Mouse (Mus musculus) intestine, embryonic 15.5 days (tissue): ENCODE measurements at regions not wholly inside any gene's neighbourhood (a gene's known extent, or its start where the extent isn't known, plus 50 kb on each side); places are given as distances from the start of the nearest gene placed in this dataset.

Source experiments
- ATAC-seq: fragments of 200-750 bp; cut with Nextera tagmentation; 2 replicates; pipeline ENCODE4 v1.8.0; 2017; ENCODE audit warnings: moderate TSS enrichment, moderate library complexity
- H3K27ac ChIP-seq: fragments of 300-500 bp; sonication (generic); 2 replicates; pipeline ENCODE4 v1.5.1; 2015; ENCODE audit warnings: mild to moderate bottlenecking, inconsistent platforms
- H3K27me3 ChIP-seq: fragments of 300-500 bp; sonication (generic); replicated peaks from 2 replicates; pipeline ENCODE4 v1.6.1; 2015; ENCODE audit warnings: inconsistent platforms
- H3K36me3 ChIP-seq: fragments of 300-500 bp; sonication (generic); 2 replicates; pipeline ENCODE4 v1.6.1; 2015; ENCODE audit warnings: inconsistent platforms
- H3K4me1 ChIP-seq: fragments of 300-500 bp; sonication (generic); replicated peaks from 2 replicates; pipeline ENCODE4 v1.6.1; 2015; ENCODE audit warnings: inconsistent platforms
- H3K4me2 ChIP-seq: fragments of 300-500 bp; sonication (generic); replicated peaks from 2 replicates; pipeline ENCODE4 v1.6.1; 2015; ENCODE audit warnings: mild to moderate bottlenecking, inconsistent platforms
- H3K4me3 ChIP-seq: fragments of 300-500 bp; sonication (generic); replicated peaks from 2 replicates; pipeline ENCODE4 v1.5.1; 2015; ENCODE audit warnings: inconsistent platforms
- H3K9ac ChIP-seq: fragments of 300-500 bp; sonication (generic); 2 replicates; pipeline ENCODE4 v1.6.1; 2015; ENCODE audit warnings: inconsistent platforms
- H3K9me3 ChIP-seq: fragments of 300-500 bp; sonication (generic); 2 replicates; pipeline ENCODE4 v1.6.1; 2016; ENCODE audit warnings: inconsistent platforms
- WGBS: fragments of 180-500 bp; shearing (Covaris S2); methylation state at CpG from one replicate; pipeline ENCODE4 v1.1.7; 2015; 5-methylcytosine and 5-hydroxymethylcytosine counted together

DNA sequence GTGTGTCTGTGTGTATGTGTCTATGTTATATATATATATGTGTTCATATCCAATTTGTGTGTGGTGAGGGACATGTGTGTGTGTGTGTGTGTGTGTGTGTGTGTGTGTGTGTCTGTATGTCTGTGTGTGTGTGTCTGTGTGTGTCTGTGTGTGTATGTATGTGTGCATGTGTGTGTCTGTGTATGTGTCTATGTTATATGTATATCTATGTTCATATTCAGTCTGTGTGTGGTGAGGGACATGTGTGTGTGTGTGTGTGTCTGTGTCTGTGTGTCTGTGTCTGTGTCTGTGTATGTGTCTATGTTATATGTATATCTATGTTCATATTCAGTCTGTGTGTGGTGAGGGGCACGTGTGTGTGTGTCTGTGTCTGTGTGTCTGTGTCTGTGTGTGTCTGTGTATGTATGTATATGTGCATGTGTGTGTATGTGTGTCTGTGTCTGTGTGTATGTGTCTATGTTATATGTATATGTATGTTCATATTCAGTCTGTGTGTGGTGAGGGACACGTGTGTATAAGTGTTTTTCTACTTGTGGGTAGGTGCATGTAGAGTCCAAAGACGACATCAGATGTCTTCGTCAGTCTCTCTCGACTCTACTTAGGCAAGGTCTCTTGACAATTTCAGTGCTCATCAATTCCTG lies 370.5 kb upstream of the Slc7a11 start:
- Histone ChIP-seq H3K9me3 (no peaks in the 10 kb centered on the region), H3K9ac (no peak overlapping the region), H3K27me3 (no peaks in the 10 kb centered on the region), H3K4me3 (no peak overlapping the region), H3K4me1 (no peaks in the 10 kb centered on the region), H3K4me2 (no peak overlapping the region), H3K27ac (no peak overlapping the region), H3K36me3 (no peaks in the 10 kb centered on the region)
- WGBS = 84% methylated on average over 5 of the region's 5 CpGs
- no peak for ATAC-seq

- H3K27me3 ChIP-seq = no peaks in the 10 kb centered on the region
- no peak overlapping the region for H3K4me3 ChIP-seq
- H3K4me1 ChIP-seq = no peaks in the 10 kb centered on the region
- ATAC-seq = no peak
- H3K9me3 ChIP-seq = no peaks in the 10 kb centered on the region
- H3K36me3 ChIP-seq = no peaks in the 10 kb centered on the region
- H3K9ac ChIP-seq = no peak overlapping the region
- WGBS = 81% methylated on average over 10 of the region's 10 CpGs
- no peak overlapping the region for H3K27ac ChIP-seq
- no peak overlapping the region for H3K4me2 ChIP-seq
Observed at GRCm38 (mm10) chr3:50815716-50816115, 372.3 kb upstream of the Slc7a11 start.

DNA sequence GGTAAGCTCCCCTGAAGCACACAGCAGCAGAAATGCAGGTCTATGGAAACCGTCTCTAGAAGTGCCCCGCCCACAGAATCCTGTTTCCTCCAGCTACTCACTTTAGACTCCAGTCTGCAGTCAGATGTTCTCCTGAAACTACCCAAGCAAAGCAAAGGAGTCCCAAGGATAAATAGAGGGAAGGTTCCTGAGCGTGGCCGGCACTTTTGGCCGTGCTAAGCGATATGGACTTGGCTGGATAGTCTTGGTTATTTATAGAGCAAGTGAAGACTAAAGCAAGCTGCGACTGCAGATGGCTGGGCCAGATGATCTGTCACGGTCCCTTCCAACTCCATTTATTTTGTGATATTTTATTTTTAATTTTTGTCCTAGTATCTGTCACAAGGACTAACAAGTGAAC lies 373.1 kb upstream of the Slc7a11 start:
- no peaks in the 10 kb centered on the region for H3K9me3 ChIP-seq
- H3K27me3 ChIP-seq = no peaks in the 10 kb centered on the region
- no peak overlapping the region for H3K9ac ChIP-seq
- H3K4me2 ChIP-seq = no peak overlapping the region
- H3K4me3 ChIP-seq = no peak overlapping the region
- H3K36me3 ChIP-seq = no peaks in the 10 kb centered on the region
- WGBS = 67% methylated on average over 8 of the region's 8 CpGs
- H3K4me1 ChIP-seq = no peaks in the 10 kb centered on the region
- ATAC-seq = no peak
- no peak overlapping the region for H3K27ac ChIP-seq

DNA sequence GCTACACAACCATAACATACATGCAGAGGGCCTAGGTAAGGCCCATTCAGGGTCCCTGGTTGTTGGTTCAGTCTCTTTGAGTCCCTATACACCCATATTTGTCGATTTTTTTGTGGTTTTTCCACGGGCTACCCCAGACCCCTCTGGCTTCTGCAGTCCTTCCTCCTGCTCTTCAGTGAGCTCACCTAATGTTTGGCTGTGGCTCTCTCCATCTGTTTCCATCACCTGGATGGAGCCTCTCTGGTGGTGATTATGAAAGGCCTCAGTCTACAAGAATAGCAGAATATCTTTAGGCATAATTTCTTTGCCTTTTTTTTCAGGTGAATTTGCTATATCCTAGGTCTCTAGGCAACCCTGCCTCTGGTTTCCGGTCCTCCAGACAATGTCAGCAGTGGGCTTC lies 373.9 kb upstream of the Slc7a11 start:
- WGBS = 75% methylated on average over 3 of the region's 3 CpGs

DNA sequence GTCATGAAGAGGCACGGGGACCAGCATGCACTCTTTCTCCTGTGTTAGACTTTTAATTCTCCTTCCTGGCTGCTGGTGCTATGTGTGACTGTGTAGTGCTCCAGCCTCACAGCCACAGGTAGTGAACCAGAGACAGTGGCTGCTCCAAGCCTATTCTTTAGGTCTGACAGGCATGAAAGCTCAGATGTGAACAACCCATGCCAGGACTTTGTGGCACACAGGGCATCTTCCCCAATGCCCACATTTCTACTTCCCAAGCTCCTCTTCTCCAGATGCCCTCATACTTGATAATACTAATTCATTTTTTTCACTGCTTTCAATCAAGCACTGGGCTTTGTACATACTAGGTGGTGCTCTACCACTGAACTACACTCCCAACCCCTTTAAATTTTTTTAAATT lies 377.4 kb upstream of the Slc7a11 start:
- Histone ChIP-seq H3K27ac (no peak overlapping the region), H3K9ac (no peak overlapping the region), H3K9me3 (no peaks in the 10 kb centered on the region), H3K4me3 (no peak overlapping the region), H3K36me3 (no peaks in the 10 kb centered on the region), H3K27me3 (no peaks in the 10 kb centered on the region), H3K4me1 (no peaks in the 10 kb centered on the region), H3K4me2 (no peak overlapping the region)
- ATAC-seq = no peak
- 82% methylated on average over 1 of the region's 1 CpGs for WGBS

More for the DNA sequence above, 373.9 kb upstream of the Slc7a11 start:
- ATAC-seq = no peak
- H3K4me3 ChIP-seq = no peak overlapping the region
- H3K4me1 ChIP-seq = no peaks in the 10 kb centered on the region
- H3K9me3 ChIP-seq = no peaks in the 10 kb centered on the region
- H3K36me3 ChIP-seq = no peaks in the 10 kb centered on the region
- no peak overlapping the region for H3K9ac ChIP-seq
- no peaks in the 10 kb centered on the region for H3K27me3 ChIP-seq
- no peak overlapping the region for H3K4me2 ChIP-seq
- H3K27ac ChIP-seq = no peak overlapping the region

- no peaks in the 10 kb centered on the region for H3K27me3 ChIP-seq
- no peaks in the 10 kb centered on the region for H3K4me1 ChIP-seq
- H3K36me3 ChIP-seq = no peaks in the 10 kb centered on the region
- ATAC-seq = no peak
- no peak overlapping the region for H3K27ac ChIP-seq
- no peak overlapping the region for H3K9ac ChIP-seq
- H3K4me2 ChIP-seq = no peak overlapping the region
- H3K9me3 ChIP-seq = no peaks in the 10 kb centered on the region
- 81% methylated on average over 5 of the region's 5 CpGs for WGBS
- no peak overlapping the region for H3K4me3 ChIP-seq
Observed at GRCm38 (mm10) chr3:50825534-50826423, 382.4 kb upstream of the Slc7a11 start.

GRCm38 (mm10) chr3:50826424-50826819 lies 383.0 kb upstream of the Slc7a11 start:
- H3K27me3 ChIP-seq = no peaks in the 10 kb centered on the region
- no peaks in the 10 kb centered on the region for H3K9me3 ChIP-seq
- H3K9ac ChIP-seq = no peak overlapping the region
- no peak overlapping the region for H3K4me2 ChIP-seq
- no peak overlapping the region for H3K27ac ChIP-seq
- 76% methylated on average over 2 of the region's 2 CpGs for WGBS
- H3K4me3 ChIP-seq = no peak overlapping the region
- ATAC-seq = no peak
- H3K4me1 ChIP-seq = no peaks in the 10 kb centered on the region
- H3K36me3 ChIP-seq = no peaks in the 10 kb centered on the region

- no peaks in the 10 kb centered on the region for H3K9me3 ChIP-seq
- 67% methylated on average over 3 of the region's 3 CpGs for WGBS
- no peaks in the 10 kb centered on the region for H3K27me3 ChIP-seq
- no peak overlapping the region for H3K4me2 ChIP-seq
- no peak overlapping the region for H3K9ac ChIP-seq
- H3K36me3 ChIP-seq = no peaks in the 10 kb centered on the region
- H3K4me1 ChIP-seq = no peaks in the 10 kb centered on the region
- no peak overlapping the region for H3K4me3 ChIP-seq
- no peak overlapping the region for H3K27ac ChIP-seq
- no peak for ATAC-seq
Observed at GRCm38 (mm10) chr3:50829211-50829610, 385.8 kb upstream of the Slc7a11 start.

GRCm38 (mm10) chr3:50830446-50830845 lies 387.0 kb upstream of the Slc7a11 start:
- Histone ChIP-seq H3K9me3 (no peaks in the 10 kb centered on the region), H3K27me3 (no peaks in the 10 kb centered on the region), H3K9ac (no peak overlapping the region), H3K27ac (no peak overlapping the region), H3K4me2 (no peak overlapping the region), H3K4me3 (no peak overlapping the region), H3K36me3 (no peaks in the 10 kb centered on the region), H3K4me1 (no peaks in the 10 kb centered on the region)
- WGBS = 84% methylated on average over 6 of the region's 6 CpGs
- ATAC-seq = no peak

DNA sequence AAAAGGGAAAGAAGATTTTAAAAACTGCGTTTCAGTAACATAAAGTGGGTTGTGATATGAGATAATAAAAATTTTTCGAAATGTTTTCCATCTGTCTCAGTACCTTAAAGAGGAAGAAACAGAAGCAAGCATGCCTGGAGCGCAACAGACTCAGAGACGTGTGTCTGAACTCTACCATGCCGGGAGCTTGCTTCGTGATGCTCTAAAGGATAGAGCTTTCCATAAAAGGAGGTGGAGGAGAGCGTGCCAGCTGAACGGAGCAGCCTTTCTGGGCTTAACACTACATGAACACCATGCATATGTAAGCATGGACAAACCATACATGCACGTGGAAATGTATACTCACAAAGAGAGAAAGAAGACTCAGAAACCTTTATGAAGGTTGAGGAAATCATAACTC lies 387.5 kb upstream of the Slc7a11 start:
- WGBS = 79% methylated on average over 9 of the region's 9 CpGs
- no peak for ATAC-seq

DNA sequence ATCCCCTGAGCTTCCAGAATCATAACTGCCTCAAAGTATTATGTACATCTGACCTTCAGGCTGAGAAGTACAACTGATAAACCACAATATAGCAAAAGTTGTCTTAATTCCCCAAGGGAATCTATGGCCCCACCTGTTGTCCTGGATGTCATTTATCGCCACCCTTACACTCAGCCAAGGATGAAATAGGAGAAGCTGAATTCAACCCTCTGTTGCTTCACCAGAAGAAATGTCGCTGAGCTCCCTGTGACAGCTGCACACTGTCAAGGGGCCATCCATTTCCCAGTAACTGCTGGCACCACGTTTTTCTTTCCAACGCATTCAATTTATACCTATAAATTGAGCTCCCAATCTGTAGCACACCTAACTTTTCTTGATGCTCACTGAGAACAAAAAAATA lies 382.0 kb upstream of the Noct start:
- WGBS = 50% methylated on average over 4 of the region's 4 CpGs

More for the DNA sequence above, 387.5 kb upstream of the Slc7a11 start:
- no peak overlapping the region for H3K9ac ChIP-seq
- no peaks in the 10 kb centered on the region for H3K9me3 ChIP-seq
- H3K36me3 ChIP-seq = no peaks in the 10 kb centered on the region
- no peak overlapping the region for H3K27ac ChIP-seq
- no peaks in the 10 kb centered on the region for H3K27me3 ChIP-seq
- no peak overlapping the region for H3K4me3 ChIP-seq
- no peak overlapping the region for H3K4me2 ChIP-seq
- no peaks in the 10 kb centered on the region for H3K4me1 ChIP-seq

DNA sequence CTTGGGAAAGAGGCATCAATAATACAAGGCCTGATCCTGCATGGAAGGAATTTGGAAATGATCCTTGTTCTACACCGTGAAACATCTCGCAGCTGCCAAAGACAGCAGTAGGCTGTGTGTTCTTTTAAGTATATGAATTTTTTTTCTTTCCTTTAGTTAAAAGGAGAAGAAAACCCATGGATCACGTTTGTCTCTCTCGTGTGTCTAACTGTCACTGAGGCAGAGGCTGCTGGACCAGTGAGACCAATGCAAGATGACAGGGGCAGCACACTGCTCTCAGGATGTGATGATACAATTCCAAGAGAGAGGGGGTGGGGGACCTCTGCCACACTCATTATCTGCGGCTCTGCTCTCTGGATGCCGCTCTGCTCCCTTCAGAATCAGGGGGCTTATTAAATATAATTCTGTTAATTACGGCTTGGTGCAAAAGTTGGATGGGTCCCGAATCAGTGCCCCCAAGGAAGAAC lies 379.4 kb upstream of the Noct start:
- no peak for ATAC-seq
- H3K27ac ChIP-seq = no peak overlapping the region
- no peak overlapping the region for H3K4me2 ChIP-seq
- no peaks in the 10 kb centered on the region for H3K27me3 ChIP-seq
- H3K4me3 ChIP-seq = no peak overlapping the region
- H3K9ac ChIP-seq = no peak overlapping the region
- WGBS = 75% methylated on average over 8 of the region's 8 CpGs
- no peaks in the 10 kb centered on the region for H3K36me3 ChIP-seq
- no peaks in the 10 kb centered on the region for H3K9me3 ChIP-seq
- H3K4me1 ChIP-seq = no peaks in the 10 kb centered on the region

More for the DNA sequence above, 382.0 kb upstream of the Noct start:
- Histone ChIP-seq H3K9ac (no peak overlapping the region), H3K4me1 (no peaks in the 10 kb centered on the region), H3K4me3 (no peak overlapping the region), H3K9me3 (no peaks in the 10 kb centered on the region), H3K36me3 (no peaks in the 10 kb centered on the region), H3K4me2 (no peak overlapping the region), H3K27me3 (no peaks in the 10 kb centered on the region), H3K27ac (no peak overlapping the region)
- no peak for ATAC-seq

DNA sequence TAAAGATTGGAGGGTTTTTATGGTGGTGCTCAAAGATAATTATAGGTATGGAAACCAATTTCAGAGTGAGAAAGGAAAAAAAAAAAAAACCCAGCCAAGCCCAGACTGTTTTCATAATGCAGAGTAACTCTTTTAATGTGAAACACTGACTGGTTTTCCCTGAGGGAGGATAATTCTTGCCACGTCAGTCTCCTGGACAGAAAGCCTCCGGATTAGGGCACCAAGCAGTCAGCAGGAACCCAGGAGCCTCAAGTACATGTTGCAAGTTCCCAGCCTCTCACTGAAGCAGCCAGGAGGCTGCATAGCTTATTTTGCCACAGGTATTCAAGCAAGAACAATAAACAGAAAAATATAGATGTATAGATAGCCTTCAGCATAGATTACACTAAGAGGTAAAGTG lies 378.9 kb upstream of the Noct start:
- H3K36me3 ChIP-seq = no peaks in the 10 kb centered on the region
- H3K4me2 ChIP-seq = no peak overlapping the region
- H3K4me3 ChIP-seq = no peak overlapping the region
- no peaks in the 10 kb centered on the region for H3K4me1 ChIP-seq
- no peaks in the 10 kb centered on the region for H3K9me3 ChIP-seq
- no peak for ATAC-seq
- no peak overlapping the region for H3K9ac ChIP-seq
- WGBS = 82% methylated on average over 2 of the region's 2 CpGs
- no peaks in the 10 kb centered on the region for H3K27me3 ChIP-seq
- H3K27ac ChIP-seq = no peak overlapping the region
